ENCODE assay signal across 15 mouse cellular contexts in genomic region chr17:80097221-80097620, GRCm38 (mm10). TPM values are rescaled to one million over a fixed set of nuclear protein-coding genes. Genes with fewer than 3 reads are reported as not detected.
DNase-seq lines count a peak whose midpoint lies in the region; ATAC-seq and TF ChIP-seq lines count a peak whose summit lies in the region.
"Had no signal": no experiment of that assay in that cellular context is flagged by ENCODE, and none has a peak within 500 bp of the region (broad histone marks: within the 10 kb centered on the region; RNA-seq: fewer than 3 reads in every experiment).

No protein-coding gene starts in this region.

- peak; percentile 7 to 8 for DNase-seq in cerebellum, postnatal 14 days
- DNase-seq in cerebellum, postnatal 36 days = no peak
- no peak for DNase-seq in liver, adult 2 months (ENCODE audit: extremely low read depth, low read depth, low spot score)
- DNase-seq in liver, postnatal 0 days = no peak
- peak; percentile 22 for DNase-seq in embryo, embryonic 11 days
- DNase-seq in gastrocnemius, adult 8-10 months (ENCODE audit: low spot score in 2 of 2) = no peak
- DNase-seq: adrenal gland, postnatal 36 days; kidney, adult 2 months; lung, postnatal 10 days; right cerebral cortex, postnatal 4 days had no signal

- H3K9ac ChIP-seq in liver, adult 2 months (ENCODE audit: low read depth, low read length) = no peak overlapping the region
- no peak overlapping the region for H3K9ac ChIP-seq in liver, postnatal 0 days (replicated peaks)
- no peak overlapping the region for H3K9ac ChIP-seq in neural tube, embryonic 12.5 days
- H3K9ac ChIP-seq in intestine, postnatal 0 days (ENCODE audit: low read depth, low read length) = no peak overlapping the region
- H3K9ac ChIP-seq: liver, embryonic 12.5 days had no signal

- H3K4me2 ChIP-seq in liver, postnatal 0 days (ENCODE audit: low read depth, low read length) = no peak overlapping the region
- no peak overlapping the region for H3K4me2 ChIP-seq in neural tube, embryonic 12.5 days (replicated peaks)
- no peak overlapping the region for H3K4me2 ChIP-seq in intestine, postnatal 0 days (replicated peaks; ENCODE audit: low read depth)
- H3K4me2 ChIP-seq: liver, embryonic 12.5 days had no signal

- H3K79me2 ChIP-seq in liver, adult 2 months (ENCODE audit: control insufficient read depth, insufficient read depth, low read length) = no peaks in the 10 kb centered on the region

- H3K27ac ChIP-seq in liver, adult 2 months (replicated peaks; ENCODE audit: insufficient read depth, low read depth, low read length) = 0 out of 2 replicates have a peak overlapping the region, but pooled peaks have one; percentile 21
- H3K27ac ChIP-seq in liver, postnatal 0 days (ENCODE audit: low read depth) = no peak overlapping the region
- H3K27ac ChIP-seq in neural tube, embryonic 12.5 days = no peak overlapping the region
- no peak overlapping the region for H3K27ac ChIP-seq in intestine, postnatal 0 days (ENCODE audit: low read depth, low read length)
- H3K27ac ChIP-seq: liver, embryonic 12.5 days had no signal

- H3K27me3 ChIP-seq in liver, adult 2 months (ENCODE audit: control insufficient read depth, insufficient read depth, low read length) = no peaks in the 10 kb centered on the region
- no peaks in the 10 kb centered on the region for H3K27me3 ChIP-seq in liver, postnatal 0 days (ENCODE audit: insufficient read depth, low read length)
- H3K27me3 ChIP-seq in neural tube, embryonic 12.5 days (replicated peaks) = no peaks in the 10 kb centered on the region
- H3K27me3 ChIP-seq in intestine, postnatal 0 days (replicated peaks; ENCODE audit: control insufficient read depth, insufficient read depth, low read length) = no peaks in the 10 kb centered on the region

- no peak for ATAC-seq in liver, postnatal 0 days
- 0 out of 2 replicates have a peak, but pooled peaks have one; percentile 21 for ATAC-seq in neural tube, embryonic 12.5 days (ENCODE audit: low FRiP score, low read depth)
- no peak for ATAC-seq in intestine, postnatal 0 days
- ATAC-seq: liver, embryonic 12.5 days had no signal

- no peaks in the 10 kb centered on the region for H3K9me3 ChIP-seq in liver, postnatal 0 days (ENCODE audit: low read length)
- H3K9me3 ChIP-seq in neural tube, embryonic 12.5 days = no peaks in the 10 kb centered on the region
- H3K9me3 ChIP-seq in intestine, postnatal 0 days (ENCODE audit: control insufficient read depth) = no peaks in the 10 kb centered on the region
- H3K9me3 ChIP-seq: liver, embryonic 12.5 days had no signal

- no peak for TF ChIP-seq CTCF in liver, adult 2 months (IDR thresholded peaks at IDR 0.05; ENCODE audit: low read depth, low read length)
- TF ChIP-seq CTCF in liver, postnatal 0 days (IDR thresholded peaks at IDR 0.05; ENCODE audit: low read depth) = no peak
- TF ChIP-seq CTCF in intestine, postnatal 0 days (IDR thresholded peaks at IDR 0.05; ENCODE audit: low read depth) = no peak

- no peak for TF ChIP-seq POLR2A in liver, adult 2 months (IDR thresholded peaks at IDR 0.05; ENCODE audit: extremely low read depth, insufficient read depth, low read length)

- peaks cover 3% of the 10 kb centered on the region; the same call in 1 of the 2 replicates for H3K4me1 ChIP-seq in liver, adult 2 months (ENCODE audit: control insufficient read depth, insufficient read depth, low read length)
- peaks cover 6% of the 10 kb centered on the region; the same call in 1 of the 2 replicates for H3K4me1 ChIP-seq in liver, postnatal 0 days (ENCODE audit: insufficient read depth)
- H3K4me1 ChIP-seq in neural tube, embryonic 12.5 days = peaks cover 11% of the 10 kb centered on the region
- H3K4me1 ChIP-seq in intestine, postnatal 0 days (replicated peaks; ENCODE audit: control insufficient read depth, insufficient read depth, low read length) = no peaks in the 10 kb centered on the region

- H3K36me3 ChIP-seq in liver, adult 2 months (ENCODE audit: control insufficient read depth, insufficient read depth, low read length) = no peaks in the 10 kb centered on the region
- no peaks in the 10 kb centered on the region for H3K36me3 ChIP-seq in liver, postnatal 0 days (replicated peaks; ENCODE audit: insufficient read depth, low read length)
- no peaks in the 10 kb centered on the region for H3K36me3 ChIP-seq in neural tube, embryonic 12.5 days
- no peaks in the 10 kb centered on the region for H3K36me3 ChIP-seq in intestine, postnatal 0 days (ENCODE audit: control insufficient read depth, insufficient read depth)
- H3K36me3 ChIP-seq: liver, embryonic 12.5 days had no signal

- no peak overlapping the region for H3K4me3 ChIP-seq in liver, adult 2 months (ENCODE audit: insufficient read depth, low read depth, low read length)
- no peak overlapping the region for H3K4me3 ChIP-seq in liver, postnatal 0 days (ENCODE audit: low read depth, low read length)
- no peak overlapping the region for H3K4me3 ChIP-seq in neural tube, embryonic 12.5 days
- H3K4me3 ChIP-seq in intestine, postnatal 0 days (ENCODE audit: low read depth, low read length) = no peak overlapping the region
- H3K4me3 ChIP-seq: erythroblast, embryonic 14.5 days; liver, embryonic 12.5 days; megakaryocyte, embryonic 14.5 days had no signal

- WGBS in liver, adult 2 months = 23% methylated on average over 2 of the region's 2 CpGs
- WGBS in liver, postnatal 0 days (ENCODE audit: insufficient replicate concordance) = 49% methylated on average over 2 of the region's 2 CpGs
- WGBS in neural tube, embryonic 12.5 days = 19% methylated on average over 2 of the region's 2 CpGs
- 39% methylated on average over 2 of the region's 2 CpGs for WGBS in intestine, postnatal 0 days

- TF ChIP-seq EP300 in liver, postnatal 0 days (IDR thresholded peaks at IDR 0.05; ENCODE audit: low read depth) = no peak

RNA-seq across cellular contexts. Expression of gene Galm, which starts 30.1 kb away (rescaled TPM):
- 68.6 and 70.5 TPM in 2 replicates for total RNA-seq in liver, adult 2 months (2014; rRNA removed)
- 81.2 and 98.5 TPM in 2 replicates for polyA plus RNA-seq in liver, adult 2 months (2012; rRNA removed)
- 47.0 and 47.8 TPM in 2 replicates for polyA plus RNA-seq in liver, postnatal 0 days (2015; fragmentation: Nextera tagmentation; extraction: Ambion mirVana)
- 5.0 and 5.2 TPM in 2 replicates for polyA plus RNA-seq in neural tube, embryonic 12.5 days (2016; fragmentation: Nextera tagmentation; extraction: Ambion mirVana)
- polyA plus RNA-seq in intestine, postnatal 0 days (2015; fragmentation: Nextera tagmentation; extraction: Ambion mirVana) = 73.5 and 86.6 TPM in 2 replicates
- 1 to 10 TPM; 1.9 to 3.0 (median 2.4) TPM for total RNA-seq in gastrocnemius, adult 8-10 months (2022)
- polyA plus RNA-seq: erythroblast, embryonic 14.5 days had no signal

RNA-seq across cellular contexts. Expression of gene Hnrnpll, which starts 35.1 kb away (rescaled TPM):
- total RNA-seq in liver, adult 2 months (2014; rRNA removed) = 26.1 and 27.2 TPM in 2 replicates
- 7.7 and 7.9 TPM in 2 replicates for polyA plus RNA-seq in liver, adult 2 months (2012; rRNA removed)
- polyA plus RNA-seq in liver, postnatal 0 days (2015; fragmentation: Nextera tagmentation; extraction: Ambion mirVana) = 13.4 and 14.9 TPM in 2 replicates
- polyA plus RNA-seq in neural tube, embryonic 12.5 days (2016; fragmentation: Nextera tagmentation; extraction: Ambion mirVana) = 120 and 128 TPM in 2 replicates
- polyA plus RNA-seq in intestine, postnatal 0 days (2015; fragmentation: Nextera tagmentation; extraction: Ambion mirVana) = 21.9 and 22.1 TPM in 2 replicates
- total RNA-seq in gastrocnemius, adult 8-10 months (2022) = 10 to 100 TPM; 15.5 to 16.7 (median 16.0) TPM

Comparison
In these comparisons a context has a peak if more than half of its experiments do, and no peak if none do; other contexts are left out.
1. DNase-seq: peak in cerebellum, postnatal 14 days (2 of 2) and embryo, embryonic 11 days (single experiment); none in cerebellum, postnatal 36 days (0 of 2), liver, adult 2 months (single experiment), liver, postnatal 0 days (single experiment) and gastrocnemius, adult 8-10 months (0 of 2).